Mouse (Mus musculus) ES-Bruce4 (cell line): Measurements from ENCODE around the gene Mroh8.

Experiments
- CTCF ChIP-seq: IDR thresholded peaks from one replicate; pipeline ENCODE4 v1.8.1; 2011; ENCODE audit warnings: low read depth, low read length
- POLR2A ChIP-seq: IDR thresholded peaks from one replicate; pipeline ENCODE4 v1.8.1; 2011; ENCODE audit warnings: low read length; ENCODE audit not compliant: insufficient read depth

- TF ChIP-seq CTCF (no peak), POLR2A (no peak)
These were observed 16.8 kb downstream of the Mroh8 start for GRCm38 (mm10) chr2:157262506-157262905.
